Mouse (Mus musculus): ENCODE results near the gene Gm38431.

The Gm38431 gene

DNA sequence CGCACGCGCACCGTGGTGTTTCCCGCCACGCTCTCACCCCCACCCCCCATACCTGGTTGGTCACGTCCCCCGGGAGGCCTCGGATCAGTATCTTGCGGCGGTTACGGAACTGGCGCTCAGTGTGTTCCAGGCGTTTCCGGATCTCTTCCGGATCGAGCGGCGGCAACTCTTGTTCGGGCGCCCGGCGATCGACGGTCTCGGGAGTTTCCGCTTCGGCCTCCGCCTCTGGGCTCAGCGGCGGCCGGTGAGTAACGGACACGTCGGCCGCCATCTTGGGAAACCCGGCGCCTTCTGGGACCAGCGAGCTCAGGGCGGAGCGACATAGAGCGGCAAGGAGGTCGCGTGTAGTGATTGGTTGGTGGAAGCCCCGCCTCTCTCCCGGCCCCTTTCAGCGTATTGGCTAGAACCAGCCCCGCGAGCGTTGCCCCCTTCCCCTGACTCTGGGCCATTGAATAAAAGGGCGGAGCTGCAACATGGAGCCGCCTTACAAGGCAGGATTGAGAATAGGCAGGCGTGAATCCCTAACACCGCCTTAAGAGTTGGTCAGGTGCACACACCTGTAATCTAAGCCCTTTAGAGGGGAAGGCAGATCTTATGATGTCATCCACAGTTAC lies at the start of gene Gm38431, which contains the start of gene Raver1:
Gene Gm38431 (minus strand): TSS at position 291 of the 614 bp plus-strand sequence.
Gene Raver1 (minus strand): TSS at position 302 of the 614 bp plus-strand sequence.
- peak; percentile 94 for DNase-seq (ENCODE audit: low read depth, low spot score)

DNA sequence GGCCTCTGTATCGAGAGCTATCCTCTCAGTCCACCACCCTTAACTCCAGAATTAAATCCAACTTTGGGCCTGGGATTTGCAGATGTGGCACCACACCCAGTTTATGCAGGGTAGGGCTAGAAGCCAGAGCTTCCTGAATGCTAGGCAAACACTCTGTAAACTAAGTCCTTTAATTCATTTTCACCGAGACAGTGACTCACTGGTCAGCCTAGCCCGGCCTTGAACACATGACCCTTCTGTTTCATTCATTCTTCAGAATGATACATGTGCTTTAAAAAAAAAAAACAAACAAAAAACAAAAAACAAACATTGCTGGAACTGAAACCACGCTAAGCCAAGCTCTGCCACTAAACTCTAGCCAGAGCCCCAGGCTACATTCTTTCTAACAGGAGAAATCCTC lies 46.6 kb upstream of the Gm38431 start:
- DNase-seq (ENCODE audit: low read depth, low spot score) = no peak

GRCm38 (mm10) chr9:21137229-21137628 lies 45.4 kb upstream of the Gm38431 start:
- peak; percentile 66 for DNase-seq (ENCODE audit: low read depth, low spot score)

- peak; percentile 46 for DNase-seq (ENCODE audit: low read depth, low spot score)
Observed at GRCm38 (mm10) chr9:21136401-21136800, 44.6 kb upstream of the Gm38431 start.

- peak; percentile 65 for DNase-seq (ENCODE audit: low read depth, low spot score)
Observed at GRCm38 (mm10) chr9:21135941-21136381, 44.2 kb upstream of the Gm38431 start.

- peak; percentile 37 for DNase-seq (ENCODE audit: low read depth, low spot score)
Observed at GRCm38 (mm10) chr9:21135329-21135890, 43.6 kb upstream of the Gm38431 start.

DNA sequence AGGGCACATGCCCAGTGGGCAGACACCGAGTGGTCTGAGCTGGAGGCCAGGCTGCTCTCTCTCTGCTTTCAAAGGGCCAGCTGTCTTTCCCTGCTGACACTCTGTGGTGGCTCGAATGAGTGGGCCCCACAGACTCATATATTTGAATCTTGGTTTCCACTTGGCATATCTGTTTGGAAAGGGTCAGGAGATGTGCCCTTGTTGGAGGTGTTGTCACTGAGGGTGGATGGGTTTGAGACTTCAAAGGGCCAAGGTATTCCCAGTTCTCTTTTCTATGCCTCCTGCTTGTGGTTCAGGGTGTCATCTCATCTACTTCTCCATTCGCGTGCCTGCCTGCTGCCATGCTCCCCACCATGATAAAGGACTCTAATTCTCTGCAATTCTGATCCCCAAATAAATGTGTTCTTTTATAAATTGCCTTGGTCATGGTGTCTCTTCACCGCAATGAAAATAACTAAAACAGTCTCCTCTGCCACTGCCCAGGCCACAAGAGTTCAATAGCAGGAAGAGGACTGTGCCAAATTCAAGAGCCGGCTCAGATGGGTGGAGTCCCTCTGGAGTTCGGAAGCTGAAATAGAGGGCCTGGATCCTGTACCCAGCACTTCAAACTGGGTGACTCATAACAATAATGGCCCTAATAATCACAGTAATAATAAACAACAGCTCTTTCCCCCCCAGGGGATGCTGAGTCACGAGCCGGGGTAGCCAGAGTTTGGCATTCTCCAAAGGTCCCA lies 43.0 kb upstream of the Gm38431 start:
- peak; percentile 25 for DNase-seq (ENCODE audit: low read depth, low spot score)

- DNase-seq (ENCODE audit: low read depth, low spot score) = peak; percentile 44
Observed at GRCm38 (mm10) chr9:21133064-21133707, 41.4 kb upstream of the Gm38431 start.

DNA sequence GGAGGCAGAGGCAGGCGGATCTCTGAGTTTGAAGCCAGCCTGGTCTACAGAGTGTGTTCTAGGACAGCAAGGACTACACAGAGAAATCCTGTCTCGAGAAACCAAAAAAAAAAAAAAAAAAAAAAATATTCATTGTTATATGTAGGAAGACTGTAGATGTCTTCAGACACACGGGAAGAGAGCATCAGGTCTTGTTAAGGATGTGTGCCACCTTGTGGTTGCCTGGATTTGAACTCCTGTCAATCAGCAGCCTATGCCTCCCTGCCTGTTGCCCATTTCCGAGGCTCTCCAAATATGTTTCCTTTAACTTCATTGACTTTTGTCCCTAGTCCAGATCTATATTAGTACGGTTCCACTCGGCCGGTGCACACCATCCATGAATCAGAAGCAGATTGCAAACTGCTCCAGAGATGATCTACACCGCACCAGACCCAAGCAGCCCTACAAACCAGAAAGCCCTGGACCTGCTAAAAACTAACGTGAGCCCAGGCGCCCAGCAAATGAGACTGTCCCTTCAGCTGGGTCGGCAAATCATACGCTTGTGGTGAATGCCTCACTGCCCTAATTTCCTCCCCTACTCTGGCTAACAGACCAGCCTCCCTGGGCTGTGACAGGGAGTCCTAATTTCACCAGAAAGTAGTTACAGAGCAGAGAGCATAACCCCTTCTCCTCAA lies 40.4 kb upstream of the Gm38431 start:
- peak; percentile 49 for DNase-seq (ENCODE audit: low read depth, low spot score)

- DNase-seq (ENCODE audit: low read depth, low spot score) = peak; percentile 91
Observed at GRCm38 (mm10) chr9:21131059-21131956, 39.5 kb upstream of the Gm38431 start, which contains the start of gene Tyk2. Gene Tyk2 (minus strand): TSS chr9:21131243.

- peak; percentile 37 for DNase-seq (ENCODE audit: low read depth, low spot score)
Observed at GRCm38 (mm10) chr9:21126259-21126627, 34.4 kb upstream of the Gm38431 start.

- DNase-seq (ENCODE audit: low read depth, low spot score) = peak; percentile 71
Observed at GRCm38 (mm10) chr9:21125502-21126258, 33.9 kb upstream of the Gm38431 start.

GRCm38 (mm10) chr9:21124837-21125236 lies 33.0 kb upstream of the Gm38431 start:
- no peak for DNase-seq (ENCODE audit: low read depth, low spot score)

- no peak for DNase-seq (ENCODE audit: low read depth, low spot score)
Observed at GRCm38 (mm10) chr9:21121483-21121882, 29.7 kb upstream of the Gm38431 start.

GRCm38 (mm10) chr9:21117073-21117472 lies 25.3 kb upstream of the Gm38431 start:
- no peak for DNase-seq (ENCODE audit: low read depth, low spot score)

GRCm38 (mm10) chr9:21115105-21115504 lies 23.3 kb upstream of the Gm38431 start:
- DNase-seq (ENCODE audit: low read depth, low spot score) = no peak

- DNase-seq (ENCODE audit: low read depth, low spot score) = no peak
Observed at GRCm38 (mm10) chr9:21114190-21114589, 22.4 kb upstream of the Gm38431 start.

DNA sequence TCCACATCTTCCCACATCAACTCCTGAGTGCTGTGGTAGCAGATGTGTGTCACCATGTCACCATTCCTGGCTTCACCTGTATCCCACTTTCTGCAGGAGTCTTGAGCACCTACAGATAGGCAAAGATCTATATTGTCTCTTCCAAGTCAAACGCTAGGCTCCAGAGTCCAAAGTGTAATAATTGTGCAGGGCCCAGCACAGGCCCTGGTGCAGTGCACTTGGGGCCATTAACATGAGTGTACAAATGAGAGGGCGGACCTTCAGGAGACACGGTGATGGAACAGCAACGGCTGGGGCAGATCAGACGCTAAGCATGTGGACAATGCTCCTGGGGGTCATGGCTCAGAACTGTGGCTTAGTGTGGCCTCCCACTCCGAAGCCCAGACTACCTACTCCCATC lies 22.0 kb upstream of the Gm38431 start:
- DNase-seq (ENCODE audit: low read depth, low spot score) = no peak

DNA sequence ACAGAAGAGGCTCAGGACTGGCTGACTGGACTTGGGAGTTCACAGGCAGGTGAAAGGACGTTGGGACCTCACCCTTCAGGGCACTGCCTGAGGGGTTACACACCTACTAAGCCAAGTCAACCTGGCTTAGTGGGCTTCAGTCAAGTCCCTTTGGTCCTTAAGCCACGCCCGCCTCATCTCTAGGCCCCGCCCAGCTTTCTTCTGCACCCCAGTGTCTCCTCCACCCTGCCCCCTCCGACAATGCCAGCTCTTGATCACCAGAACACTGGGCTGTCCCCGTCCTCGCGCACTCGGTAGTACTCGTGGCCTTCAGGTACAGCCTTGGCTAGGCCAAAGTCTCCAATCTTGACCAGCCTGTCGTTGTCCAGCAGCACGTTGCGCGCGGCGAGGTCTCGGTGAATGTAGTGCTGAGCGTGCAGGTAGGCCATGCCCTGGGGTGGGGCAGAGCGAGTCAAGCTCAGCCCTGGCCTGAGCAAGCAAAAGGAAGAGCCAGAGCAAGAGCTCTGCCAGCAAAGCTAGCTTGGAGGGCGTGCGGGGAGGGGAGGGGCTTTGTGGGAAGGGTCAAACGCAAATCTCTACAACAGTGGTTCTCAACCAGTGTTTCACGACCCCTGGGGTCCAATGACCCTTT lies 15.9 kb upstream of the Gm38431 start:
- DNase-seq (ENCODE audit: low read depth, low spot score) = no peak

Data from A20 (cell line).